In genomic region chr15:102257202-102258075, GRCm38 (mm10) we compare ENCODE assay signal across 7 mouse cellular contexts. TPM values are rescaled to one million over a fixed set of nuclear protein-coding genes. Genes with fewer than 3 reads are reported as not detected.
A peak's percentile ranks its signal among the peaks of the same experiment; 100 is the strongest.
DNase-seq lines count a peak whose midpoint lies in the region; ATAC-seq and TF ChIP-seq lines count a peak whose summit lies in the region.

Gene Rarg (minus strand): TSS chr15:102257517.

- no peaks in the 10 kb centered on the region for H3K36me3 ChIP-seq in MEL (ENCODE audit: control insufficient read depth in 1 of 2, insufficient read depth in 2 of 2, low read length in 2 of 2)
- 0 out of 2 replicates have a peak, but pooled peaks cover 1% of the 10 kb centered on the region for H3K36me3 ChIP-seq in heart, embryonic 10.5 days
- H3K36me3 ChIP-seq in kidney, embryonic 14.5 days (ENCODE audit: control insufficient read depth, insufficient read depth, low read length), result 0 out of 2 replicates have a peak, but pooled peaks cover 1% of the 10 kb centered on the region
- H3K36me3 ChIP-seq in lung, embryonic 14.5 days (ENCODE audit: insufficient read depth), result peaks cover 6% of the 10 kb centered on the region; the same call in 1 of the 2 replicates

- no peaks in the 10 kb centered on the region for H3K79me2 ChIP-seq in MEL (ENCODE audit: control insufficient read depth, insufficient read depth, low read length, poor library complexity)

- TF ChIP-seq POLR2A in MEL (IDR thresholded peaks at IDR 0.05; ENCODE audit: control insufficient read depth in 1 of 2, insufficient read depth in 1 of 2, low read depth in 1 of 2, low read length in 2 of 2, poor library complexity in 1 of 2), result no peak

- peak within 1 kb of the TSS; percentile 46 to 69 for H3K4me3 ChIP-seq in MEL (ENCODE audit: control insufficient read depth in 1 of 2, insufficient read depth in 1 of 2, low read depth in 2 of 2, low read length in 2 of 2)
- peak within 1 kb of the TSS; percentile 69 for H3K4me3 ChIP-seq in heart, embryonic 10.5 days
- H3K4me3 ChIP-seq in kidney, embryonic 14.5 days (ENCODE audit: low read length), result peak within 1 kb of the TSS; percentile 49
- H3K4me3 ChIP-seq in lung, embryonic 14.5 days (ENCODE audit: low read depth, low read length), result peak within 1 kb of the TSS; percentile 71

- H3K27ac ChIP-seq in MEL (ENCODE audit: control insufficient read depth, low read depth, low read length), result no peak within 1 kb of the TSS
- peak within 1 kb of the TSS; percentile 86 for H3K27ac ChIP-seq in heart, embryonic 10.5 days
- peak within 1 kb of the TSS; percentile 49; the same call in 1 of the 2 replicates for H3K27ac ChIP-seq in kidney, embryonic 14.5 days (ENCODE audit: low read depth, low read length)
- peak within 1 kb of the TSS; percentile 93 for H3K27ac ChIP-seq in lung, embryonic 14.5 days (ENCODE audit: low read depth)

- no peaks in the 10 kb centered on the region for H3K9me3 ChIP-seq in MEL (replicated peaks; ENCODE audit: insufficient read depth, low read length)
- H3K9me3 ChIP-seq in heart, embryonic 10.5 days, result no peaks in the 10 kb centered on the region
- no peaks in the 10 kb centered on the region for H3K9me3 ChIP-seq in kidney, embryonic 14.5 days (ENCODE audit: control insufficient read depth, low read length)
- no peaks in the 10 kb centered on the region for H3K9me3 ChIP-seq in lung, embryonic 14.5 days (ENCODE audit: low read depth, low read length)

- peaks cover 65 to 77% of the 10 kb centered on the region in 2 experiments for H3K27me3 ChIP-seq in MEL (ENCODE audit: control insufficient read depth in 1 of 2, insufficient read depth in 2 of 2, low read length in 2 of 2)
- H3K27me3 ChIP-seq in heart, embryonic 10.5 days (ENCODE audit: insufficient read depth, poor library complexity, severe bottlenecking), result peaks cover 88% of the 10 kb centered on the region
- peaks cover 6% of the 10 kb centered on the region; the same call in 1 of the 2 replicates for H3K27me3 ChIP-seq in kidney, embryonic 14.5 days (ENCODE audit: control insufficient read depth, insufficient read depth, low read length)
- no peaks in the 10 kb centered on the region for H3K27me3 ChIP-seq in lung, embryonic 14.5 days (ENCODE audit: insufficient read depth, low read length)

- TF ChIP-seq EP300 in MEL (IDR thresholded peaks at IDR 0.05; ENCODE audit: low read depth in 1 of 2, low read length in 2 of 2), result no peak

- no peak for TF ChIP-seq RAD21 in MEL (IDR thresholded peaks at IDR 0.05; ENCODE audit: low read depth, low read length)

- H3K9ac ChIP-seq in MEL (ENCODE audit: control insufficient read depth, low read depth, low read length, poor library complexity, severe bottlenecking), result peak within 1 kb of the TSS; percentile 47
- H3K9ac ChIP-seq in kidney, embryonic 14.5 days (ENCODE audit: low read depth, low read length), result peak within 1 kb of the TSS; percentile 64
- peak within 1 kb of the TSS; percentile 83 for H3K9ac ChIP-seq in lung, embryonic 14.5 days

- ATAC-seq in kidney, embryonic 14.5 days (ENCODE audit: low FRiP score, low TSS enrichment), result peak; percentile 34
- ATAC-seq in lung, embryonic 14.5 days (ENCODE audit: insufficient read depth), result peak; percentile 53
- no peak for ATAC-seq in neutrophil, adult 5-6 weeks (ENCODE audit: extremely low read depth, insufficient number of reproducible peaks, low FRiP score, poor library complexity, severe bottlenecking)

- H3K4me2 ChIP-seq in kidney, embryonic 14.5 days (replicated peaks; ENCODE audit: low read depth, low read length), result peak within 1 kb of the TSS; percentile 96
- H3K4me2 ChIP-seq in lung, embryonic 14.5 days, result peak within 1 kb of the TSS; percentile 88

- DNase-seq in CD4-positive helper T cell, adult 2 months (ENCODE audit: low read depth, low spot score), result peak; percentile 73
- DNase-seq in MEL (ENCODE audit: low read depth, low spot score), result no peak
- peak; percentile 61 to 63 for DNase-seq in cerebellum, postnatal 10 days
- no peak for DNase-seq in heart, embryonic 10.5 days (ENCODE audit: low spot score)
- DNase-seq in lung, embryonic 14.5 days, result peak; percentile 69

- WGBS in heart, embryonic 10.5 days, result under 1% methylated on average over 41 of the region's 46 CpGs
- WGBS in kidney, embryonic 14.5 days, result 1% methylated on average over 40 of the region's 46 CpGs
- 1% methylated on average over 44 of the region's 46 CpGs for WGBS in lung, embryonic 14.5 days

- no peak for TF ChIP-seq CTCF in MEL (IDR thresholded peaks at IDR 0.05 in 2 of 3, conservative IDR thresholded peaks at IDR 0.05 in 1 of 3; ENCODE audit: control insufficient read depth in 1 of 3, insufficient read depth in 1 of 3, low read depth in 2 of 3, low read length in 3 of 3, poor library complexity in 1 of 3, severe bottlenecking in 1 of 3)
- TF ChIP-seq CTCF in lung, embryonic 14.5 days (IDR thresholded peaks at IDR 0.05; ENCODE audit: low read depth), result 0 out of 2 replicates have a peak, but pooled peaks have one; percentile 8

- H3K4me1 ChIP-seq in MEL (ENCODE audit: control insufficient read depth in 1 of 2, insufficient read depth in 2 of 2, low read length in 2 of 2), result peaks cover 0 to 3% of the 10 kb centered on the region in 2 experiments; a peak in 2 of 4 replicates
- H3K4me1 ChIP-seq in heart, embryonic 10.5 days, result peaks cover 40% of the 10 kb centered on the region
- peaks cover 31% of the 10 kb centered on the region for H3K4me1 ChIP-seq in kidney, embryonic 14.5 days (ENCODE audit: control insufficient read depth, insufficient read depth, low read length)
- peaks cover 26% of the 10 kb centered on the region for H3K4me1 ChIP-seq in lung, embryonic 14.5 days (ENCODE audit: insufficient read depth)

TF ChIP-seq in MEL, 35 proteins besides CTCF, POLR2A, EP300 and RAD21:
- TF ChIP-seq USF1 (IDR thresholded peaks at IDR 0.05; ENCODE audit: low read depth, low read length) (peak; percentile 83), ZMIZ1 (IDR thresholded peaks at IDR 0.05; ENCODE audit: low read depth, low read length) (no peak), MYB (IDR thresholded peaks at IDR 0.05; ENCODE audit: low read depth, low read length) (no peak)
TF ChIP-seq in MEL: peak in this region for 1.

RNA-seq across cellular contexts. Expression of gene Rarg, which starts in this region (rescaled TPM):
- total RNA-seq in MEL (2012; rRNA removed), result 0.39 and 0.59 TPM in 2 replicates
- polyA plus RNA-seq in MEL (2012; ENCODE audit: insufficient read depth in 1 of 2, insufficient read length in 2 of 2, low read depth in 1 of 2, low replicate concordance in 2 of 2, missing spikeins in 1 of 2), result 1 to 10 TPM in 1 of 2 experiments, not detected in 1; 5.8 TPM
- polyA plus RNA-seq in heart, embryonic 10.5 days (2016; fragmentation: Nextera tagmentation; extraction: Ambion mirVana), result 11.3 and 17.3 TPM in 2 replicates
- polyA plus RNA-seq in kidney, embryonic 14.5 days (2014; fragmentation: Nextera tagmentation; extraction: Ambion mirVana), result 17.9 and 23.9 TPM in 2 replicates
- 38.5 and 38.7 TPM in 2 replicates for polyA plus RNA-seq in lung, embryonic 14.5 days (2014; fragmentation: Nextera tagmentation; extraction: Ambion mirVana)
- 28.2 and 38.3 TPM in 2 replicates for total RNA-seq in neutrophil, adult 5-6 weeks (2017)

Comparison
In these comparisons a context has a peak if more than half of its experiments do, and no peak if none do; other contexts are left out.
1. RNA of gene Rarg (total RNA-seq): 28.2 to 38.3 TPM in neutrophil, adult 5-6 weeks; 0.39 to 0.59 TPM in MEL; every median in the first group is over 10 times any median in the second.
2. DNase-seq: peak in CD4-positive helper T cell, adult 2 months (single experiment), cerebellum, postnatal 10 days (2 of 2) and lung, embryonic 14.5 days (single experiment); none in MEL (single experiment) and heart, embryonic 10.5 days (single experiment).
3. Peak in every context shown above with its lines, with median percentiles within 50 percentile points of each other: H3K4me3 ChIP-seq and H3K9ac ChIP-seq.